Mouse (Mus musculus): ENCODE measurements around the gene Mcam. TPM values are rescaled to one million over a fixed set of nuclear protein-coding genes. Genes with fewer than 3 reads are reported as not detected.

Gene Mcam
- 0.29 TPM in 1 of 2 replicates, not detected in the other for polyA plus RNA-seq (2012; ENCODE audit: insufficient read depth, insufficient read length, missing spikeins)

DNA sequence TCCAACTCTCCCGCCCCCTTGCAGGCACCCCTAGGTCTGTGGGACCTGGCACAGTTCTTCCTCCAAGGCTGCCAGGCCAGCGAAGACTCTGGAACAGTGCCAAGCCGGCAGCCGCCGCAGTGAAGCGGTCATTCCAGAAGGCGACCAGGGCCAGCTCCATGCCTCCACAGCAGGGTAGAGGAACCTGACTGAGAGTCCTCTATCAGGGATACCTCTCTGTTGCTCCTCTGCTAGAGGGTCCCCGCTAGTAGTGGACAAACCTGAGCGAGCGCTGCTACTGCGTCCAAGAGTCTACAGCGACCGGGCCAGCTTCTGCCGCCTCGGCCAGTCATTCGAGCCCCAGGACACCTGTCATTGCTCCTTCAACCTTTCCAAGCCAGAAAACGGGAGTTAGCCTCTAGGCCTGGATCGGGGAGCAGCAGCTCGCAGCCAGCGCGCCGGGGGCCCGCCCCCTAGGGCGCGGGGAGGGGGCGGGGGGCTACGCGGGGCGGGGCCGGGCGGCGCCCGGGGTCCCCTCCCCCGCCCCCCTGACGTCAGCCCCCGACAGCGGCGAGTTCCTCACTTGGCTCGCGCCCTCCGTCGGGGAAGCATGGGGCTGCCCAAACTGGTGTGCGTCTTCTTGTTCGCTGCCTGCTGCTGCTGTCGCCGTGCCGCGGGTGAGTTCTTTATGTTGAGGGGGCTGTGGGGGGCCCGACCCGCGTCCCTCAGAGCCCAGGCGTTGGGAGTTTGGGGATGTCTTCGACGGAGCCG lies at the start of gene Mcam:
Gene Mcam (plus strand): TSS at position 369 of the 750 bp plus-strand sequence.
- H3K27ac ChIP-seq (ENCODE audit: insufficient read depth, low read depth, low read length), result no peak within 1 kb of the TSS
- H3K4me3 ChIP-seq (ENCODE audit: insufficient read depth, low read length), result peak within 1 kb of the TSS; percentile 55
- H3K4me1 ChIP-seq (ENCODE audit: control insufficient read depth, insufficient read depth, low read length), result peaks cover 14% of the 10 kb centered on the region

GRCm38 (mm10) chr9:44084659-44085229 lies 49.5 kb upstream of the Mcam start:
- H3K4me1 ChIP-seq (ENCODE audit: control insufficient read depth, insufficient read depth, low read length), result peaks cover 36% of the 10 kb centered on the region
- TF ChIP-seq POLR2A (IDR thresholded peaks at IDR 0.05; ENCODE audit: borderline replicate concordance, low read depth, low read length), result no peak; the same call in 1 of the 2 replicates
- TF ChIP-seq CTCF (IDR thresholded peaks at IDR 0.05; ENCODE audit: low read depth, low read length), result no peak
- H3K27ac ChIP-seq (ENCODE audit: insufficient read depth, low read depth, low read length), result no peak overlapping the region
- H3K4me3 ChIP-seq (ENCODE audit: insufficient read depth, low read length), result peak overlapping the region; percentile 61

More for the DNA sequence above, at the start of gene Mcam:
- no peak for TF ChIP-seq POLR2A (IDR thresholded peaks at IDR 0.05; ENCODE audit: borderline replicate concordance, low read depth, low read length)

GRCm38 (mm10) chr9:44085276-44085675 lies 49.0 kb upstream of the Mcam start:
- no peak for TF ChIP-seq CTCF (IDR thresholded peaks at IDR 0.05; ENCODE audit: low read depth, low read length)
- TF ChIP-seq POLR2A (IDR thresholded peaks at IDR 0.05; ENCODE audit: borderline replicate concordance, low read depth, low read length), result no peak
- peak overlapping the region; percentile 52 for H3K4me3 ChIP-seq (ENCODE audit: insufficient read depth, low read length)
- H3K27ac ChIP-seq (ENCODE audit: insufficient read depth, low read depth, low read length), result no peak overlapping the region
- H3K4me1 ChIP-seq (ENCODE audit: control insufficient read depth, insufficient read depth, low read length), result peaks cover 40% of the 10 kb centered on the region

- TF ChIP-seq CTCF (IDR thresholded peaks at IDR 0.05; ENCODE audit: low read depth, low read length) (no peak), POLR2A (IDR thresholded peaks at IDR 0.05; ENCODE audit: borderline replicate concordance, low read depth, low read length) (no peak)
- Histone ChIP-seq H3K4me3 (ENCODE audit: insufficient read depth, low read length) (no peak overlapping the region), H3K4me1 (ENCODE audit: control insufficient read depth, insufficient read depth, low read length) (peaks cover 41% of the 10 kb centered on the region), H3K27ac (ENCODE audit: insufficient read depth, low read depth, low read length) (no peak overlapping the region)
Observed at GRCm38 (mm10) chr9:44085741-44086665, 48.3 kb upstream of the Mcam start.

DNA sequence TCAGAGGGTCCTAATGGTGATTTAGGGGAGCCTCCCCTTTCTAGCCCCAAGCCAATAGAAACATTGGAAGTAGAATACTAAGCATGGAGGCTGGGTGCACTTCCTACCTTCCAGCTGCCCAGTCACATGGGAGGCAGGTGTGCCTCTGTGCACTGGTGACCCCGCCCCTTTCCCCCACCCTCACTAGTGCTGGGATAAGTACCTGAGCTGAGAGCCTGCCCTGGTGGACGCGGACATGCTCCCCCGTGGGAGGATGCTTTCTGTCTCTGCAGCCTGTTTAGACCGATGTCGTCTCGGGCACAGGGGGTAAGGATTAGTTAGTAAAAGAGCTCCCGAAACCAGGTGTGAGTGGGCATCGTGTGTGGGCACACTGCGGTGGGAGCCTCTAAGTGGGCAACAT lies 47.3 kb upstream of the Mcam start:
- no peak overlapping the region for H3K27ac ChIP-seq (ENCODE audit: insufficient read depth, low read depth, low read length)
- no peak overlapping the region for H3K4me3 ChIP-seq (ENCODE audit: insufficient read depth, low read length)
- TF ChIP-seq POLR2A (IDR thresholded peaks at IDR 0.05; ENCODE audit: borderline replicate concordance, low read depth, low read length) (no peak), CTCF (IDR thresholded peaks at IDR 0.05; ENCODE audit: low read depth, low read length) (no peak)
- peaks cover 38% of the 10 kb centered on the region for H3K4me1 ChIP-seq (ENCODE audit: control insufficient read depth, insufficient read depth, low read length)

DNA sequence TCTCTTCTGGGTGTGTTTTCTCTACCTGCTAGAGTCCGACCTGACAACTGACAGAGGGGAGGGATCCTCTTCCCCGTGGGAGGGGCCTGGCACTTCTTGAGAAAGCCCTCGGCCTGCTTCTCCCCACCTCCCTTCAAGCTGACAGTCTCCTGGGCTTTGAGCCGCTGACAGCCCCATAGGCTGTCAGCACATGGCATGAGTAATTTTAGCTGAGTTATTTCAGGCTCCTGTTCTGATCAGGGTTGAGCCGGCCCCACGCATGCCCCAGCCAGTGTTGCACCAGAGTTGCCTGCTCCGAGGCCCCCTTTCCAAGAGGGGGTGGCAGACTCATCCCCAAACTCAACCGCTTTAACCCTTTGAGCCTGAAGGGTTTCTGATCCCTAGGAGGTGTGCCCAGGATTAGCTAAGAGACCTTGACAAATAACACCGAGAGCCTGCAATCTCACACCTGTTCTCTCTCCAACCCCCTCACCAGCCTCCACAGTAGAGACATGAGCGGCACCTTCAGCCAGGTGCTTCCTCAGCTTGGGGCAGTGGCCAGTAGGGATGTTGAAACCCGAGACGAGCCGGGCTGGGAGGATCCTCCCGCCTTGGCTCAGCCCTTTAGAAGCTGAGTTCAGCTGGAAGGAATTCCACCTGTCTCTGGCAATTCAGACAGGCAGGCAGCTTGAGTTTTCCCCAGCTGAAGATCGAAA lies 46.4 kb upstream of the Mcam start:
- H3K4me1 ChIP-seq (ENCODE audit: control insufficient read depth, insufficient read depth, low read length), result peaks cover 31% of the 10 kb centered on the region
- TF ChIP-seq CTCF (IDR thresholded peaks at IDR 0.05; ENCODE audit: low read depth, low read length) (no peak), POLR2A (IDR thresholded peaks at IDR 0.05; ENCODE audit: borderline replicate concordance, low read depth, low read length) (no peak)
- H3K27ac ChIP-seq (ENCODE audit: insufficient read depth, low read depth, low read length), result no peak overlapping the region
- H3K4me3 ChIP-seq (ENCODE audit: insufficient read depth, low read length), result peak overlapping the region; percentile 1; the same call in 1 of the 2 replicates

DNA sequence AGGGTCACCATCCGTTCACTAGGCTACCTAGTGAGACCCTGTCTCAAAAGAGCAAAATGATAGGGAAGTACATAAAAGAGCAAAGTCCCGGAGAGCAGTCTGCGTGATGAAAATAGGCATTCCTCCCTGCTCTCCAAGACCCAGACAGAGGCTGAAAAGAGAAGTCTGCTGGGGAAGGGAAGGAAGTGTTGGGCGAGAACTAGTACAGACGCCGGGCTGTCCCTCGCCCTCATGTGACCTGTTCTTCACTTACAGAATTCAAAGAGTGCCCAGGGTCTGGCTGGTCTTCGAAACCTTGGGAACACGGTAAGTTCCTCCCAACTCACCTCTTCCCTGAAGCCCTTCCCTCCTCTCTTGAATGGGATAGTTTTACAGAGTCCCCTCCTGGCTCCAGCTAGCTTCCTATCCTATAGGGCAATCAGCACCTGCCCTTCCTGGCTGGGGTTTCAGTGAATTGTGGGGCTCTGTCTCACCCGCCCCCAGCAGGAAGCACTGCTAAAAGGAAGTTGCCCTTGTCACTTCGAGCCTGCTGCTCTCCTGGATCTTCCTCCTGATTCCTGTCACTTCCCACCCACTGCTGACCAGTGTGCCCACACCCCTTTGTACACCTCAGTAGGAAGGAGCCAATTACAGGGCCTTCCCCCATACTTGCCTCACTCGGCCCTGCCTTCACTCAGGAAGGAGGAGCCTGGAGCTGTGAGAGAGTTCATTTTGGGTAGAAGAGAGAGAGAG lies 45.2 kb upstream of the Mcam start:
- TF ChIP-seq POLR2A (IDR thresholded peaks at IDR 0.05; ENCODE audit: borderline replicate concordance, low read depth, low read length) (no peak), CTCF (IDR thresholded peaks at IDR 0.05; ENCODE audit: low read depth, low read length) (no peak)
- peak overlapping the region; percentile 49 for H3K4me3 ChIP-seq (ENCODE audit: insufficient read depth, low read length)
- H3K4me1 ChIP-seq (ENCODE audit: control insufficient read depth, insufficient read depth, low read length), result peaks cover 24% of the 10 kb centered on the region
- peak overlapping the region; percentile 96 for H3K27ac ChIP-seq (ENCODE audit: insufficient read depth, low read depth, low read length)

- H3K27ac ChIP-seq (ENCODE audit: insufficient read depth, low read depth, low read length), result no peak overlapping the region
- H3K4me1 ChIP-seq (ENCODE audit: control insufficient read depth, insufficient read depth, low read length), result peaks cover 23% of the 10 kb centered on the region
- TF ChIP-seq POLR2A (IDR thresholded peaks at IDR 0.05; ENCODE audit: borderline replicate concordance, low read depth, low read length), result no peak
- TF ChIP-seq CTCF (IDR thresholded peaks at IDR 0.05; ENCODE audit: low read depth, low read length), result peak; percentile 42
- H3K4me3 ChIP-seq (ENCODE audit: insufficient read depth, low read length), result no peak overlapping the region
Observed at GRCm38 (mm10) chr9:44093612-44094503, 40.4 kb upstream of the Mcam start.
